Mouse (Mus musculus): Measurements from ENCODE around the gene Rab40c. TPM values are rescaled to one million over a fixed set of nuclear protein-coding genes. Genes with fewer than 3 reads are reported as not detected.

Rab40c gene
- polyA plus RNA-seq, 1 experiment = 34.8 TPM

- TF ChIP-seq POLR2A (IDR thresholded peaks at IDR 0.05; ENCODE audit: low read depth, low read length) (no peak), CTCF (conservative IDR thresholded peaks at IDR 0.05; ENCODE audit: insufficient read depth, insufficient read length, low read depth, low read length) (no peak)
- WGBS = 100% methylated on average over 1 of the region's 1 CpGs
- Histone ChIP-seq H3K4me1 (ENCODE audit: control insufficient read depth, insufficient read depth, low read length) (no peaks in the 10 kb centered on the region; the same call in 1 of the 2 replicates), H3K36me3 (ENCODE audit: control insufficient read depth, insufficient read depth, low read length) (no peaks in the 10 kb centered on the region), H3K27ac (ENCODE audit: insufficient read depth, low read depth, low read length) (no peak overlapping the region), H3K27me3 (replicated peaks; ENCODE audit: control insufficient read depth, insufficient read depth, low read length) (no peaks in the 10 kb centered on the region), H3K4me3 (ENCODE audit: insufficient read depth, low read depth, low read length) (no peak overlapping the region)
- no peak for DNase-seq
Observed at GRCm38 (mm10) chr17:25900193-25900592, 19.3 kb downstream of the Rab40c start.

DNA sequence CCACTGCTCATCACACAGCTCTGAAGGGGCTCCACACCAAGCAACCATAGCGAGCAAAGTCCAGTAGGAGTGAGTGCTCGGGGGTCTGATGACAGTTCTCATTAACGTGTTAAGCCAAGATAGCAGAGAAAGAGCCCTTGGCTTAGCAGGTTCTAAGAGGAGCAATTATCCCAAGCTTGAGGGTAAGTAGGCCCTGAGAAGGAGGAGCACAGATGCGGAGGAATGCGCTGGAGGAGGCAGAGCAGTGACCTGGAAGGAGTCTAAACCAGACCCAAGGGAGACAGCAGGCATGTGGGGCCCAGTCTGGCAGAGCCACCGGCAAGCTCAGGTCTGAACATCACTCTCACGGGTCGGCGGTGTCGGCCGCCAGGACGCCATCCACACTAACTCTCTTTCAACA is 23.6 kb downstream of the Rab40c start:
- no peaks in the 10 kb centered on the region for H3K36me3 ChIP-seq (ENCODE audit: control insufficient read depth, insufficient read depth, low read length)
- WGBS = 58% methylated on average over 12 of the region's 12 CpGs
- DNase-seq = no peak
- no peak overlapping the region for H3K4me3 ChIP-seq (ENCODE audit: insufficient read depth, low read depth, low read length)
- H3K4me1 ChIP-seq (ENCODE audit: control insufficient read depth, insufficient read depth, low read length) = no peaks in the 10 kb centered on the region; the same call in 1 of the 2 replicates
- no peaks in the 10 kb centered on the region for H3K27me3 ChIP-seq (replicated peaks; ENCODE audit: control insufficient read depth, insufficient read depth, low read length)
- TF ChIP-seq CTCF (conservative IDR thresholded peaks at IDR 0.05; ENCODE audit: insufficient read depth, insufficient read length, low read depth, low read length) (no peak), POLR2A (IDR thresholded peaks at IDR 0.05; ENCODE audit: low read depth, low read length) (no peak)
- no peak overlapping the region for H3K27ac ChIP-seq (ENCODE audit: insufficient read depth, low read depth, low read length)

GRCm38 (mm10) chr17:25895415-25895814 is 24.1 kb downstream of the Rab40c start:
- no peaks in the 10 kb centered on the region for H3K36me3 ChIP-seq (ENCODE audit: control insufficient read depth, insufficient read depth, low read length)
- H3K4me1 ChIP-seq (ENCODE audit: control insufficient read depth, insufficient read depth, low read length) = no peaks in the 10 kb centered on the region; the same call in 1 of the 2 replicates
- no peaks in the 10 kb centered on the region for H3K27me3 ChIP-seq (replicated peaks; ENCODE audit: control insufficient read depth, insufficient read depth, low read length)
- 9% methylated on average over 2 of the region's 2 CpGs for WGBS
- no peak overlapping the region for H3K27ac ChIP-seq (ENCODE audit: insufficient read depth, low read depth, low read length)
- DNase-seq = peak; percentile 65
- TF ChIP-seq CTCF (conservative IDR thresholded peaks at IDR 0.05; ENCODE audit: insufficient read depth, insufficient read length, low read depth, low read length) = peak; percentile 27
- TF ChIP-seq POLR2A (IDR thresholded peaks at IDR 0.05; ENCODE audit: low read depth, low read length) = no peak
- H3K4me3 ChIP-seq (ENCODE audit: insufficient read depth, low read depth, low read length) = no peak overlapping the region

GRCm38 (mm10) chr17:25893975-25894617 is 25.4 kb downstream of the Rab40c start:
- Histone ChIP-seq H3K27ac (ENCODE audit: insufficient read depth, low read depth, low read length) (no peak overlapping the region), H3K36me3 (ENCODE audit: control insufficient read depth, insufficient read depth, low read length) (no peaks in the 10 kb centered on the region), H3K27me3 (replicated peaks; ENCODE audit: control insufficient read depth, insufficient read depth, low read length) (no peaks in the 10 kb centered on the region), H3K4me1 (ENCODE audit: control insufficient read depth, insufficient read depth, low read length) (no peaks in the 10 kb centered on the region; the same call in 1 of the 2 replicates), H3K4me3 (ENCODE audit: insufficient read depth, low read depth, low read length) (no peak overlapping the region)
- peak; percentile 79 for DNase-seq
- TF ChIP-seq POLR2A (IDR thresholded peaks at IDR 0.05; ENCODE audit: low read depth, low read length) = no peak
- peak; percentile 99; the same call in 1 of the 2 replicates for TF ChIP-seq CTCF (conservative IDR thresholded peaks at IDR 0.05; ENCODE audit: insufficient read depth, insufficient read length, low read depth, low read length)
- WGBS = 41% methylated on average over 2 of the region's 2 CpGs

- DNase-seq = no peak
- Histone ChIP-seq H3K36me3 (ENCODE audit: control insufficient read depth, insufficient read depth, low read length) (no peaks in the 10 kb centered on the region), H3K4me1 (ENCODE audit: control insufficient read depth, insufficient read depth, low read length) (no peaks in the 10 kb centered on the region), H3K27ac (ENCODE audit: insufficient read depth, low read depth, low read length) (no peak overlapping the region), H3K27me3 (replicated peaks; ENCODE audit: control insufficient read depth, insufficient read depth, low read length) (no peaks in the 10 kb centered on the region), H3K4me3 (ENCODE audit: insufficient read depth, low read depth, low read length) (no peak overlapping the region)
- WGBS = 82% methylated on average over 3 of the region's 3 CpGs
- TF ChIP-seq CTCF (conservative IDR thresholded peaks at IDR 0.05; ENCODE audit: insufficient read depth, insufficient read length, low read depth, low read length) (no peak), POLR2A (IDR thresholded peaks at IDR 0.05; ENCODE audit: low read depth, low read length) (no peak)
Observed at GRCm38 (mm10) chr17:25888837-25889236, 30.7 kb downstream of the Rab40c start.

DNA sequence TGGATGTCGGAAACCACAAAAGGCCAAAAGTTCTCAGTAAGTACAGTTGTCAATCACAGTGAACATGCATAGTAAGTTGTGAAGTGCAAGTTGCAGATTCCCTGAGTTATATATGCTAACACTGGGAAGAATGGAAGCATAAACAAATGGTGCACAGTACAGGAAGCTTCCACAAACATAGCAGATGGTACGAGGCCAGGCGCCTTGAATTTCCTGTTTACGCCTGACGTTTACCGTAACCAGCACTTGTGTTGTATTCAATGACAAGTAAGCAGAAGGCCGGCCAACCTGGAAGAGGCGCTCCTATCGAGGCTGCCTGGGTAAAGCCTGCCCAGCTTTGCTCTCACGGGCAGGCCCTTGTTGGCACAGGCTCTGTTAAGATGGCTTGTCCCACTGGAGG is 32.1 kb downstream of the Rab40c start:
- H3K36me3 ChIP-seq (ENCODE audit: control insufficient read depth, insufficient read depth, low read length) = no peaks in the 10 kb centered on the region
- DNase-seq = no peak
- H3K4me1 ChIP-seq (ENCODE audit: control insufficient read depth, insufficient read depth, low read length) = no peaks in the 10 kb centered on the region
- H3K27ac ChIP-seq (ENCODE audit: insufficient read depth, low read depth, low read length) = no peak overlapping the region
- 76% methylated on average over 10 of the region's 10 CpGs for WGBS
- no peak overlapping the region for H3K4me3 ChIP-seq (ENCODE audit: insufficient read depth, low read depth, low read length)
- no peaks in the 10 kb centered on the region for H3K27me3 ChIP-seq (replicated peaks; ENCODE audit: control insufficient read depth, insufficient read depth, low read length)
- TF ChIP-seq CTCF (conservative IDR thresholded peaks at IDR 0.05; ENCODE audit: insufficient read depth, insufficient read length, low read depth, low read length) (no peak), POLR2A (IDR thresholded peaks at IDR 0.05; ENCODE audit: low read depth, low read length) (no peak)

GRCm38 (mm10) chr17:25886806-25887205 is 32.7 kb downstream of the Rab40c start:
- Histone ChIP-seq H3K4me3 (ENCODE audit: insufficient read depth, low read depth, low read length) (no peak overlapping the region), H3K27me3 (replicated peaks; ENCODE audit: control insufficient read depth, insufficient read depth, low read length) (no peaks in the 10 kb centered on the region), H3K4me1 (ENCODE audit: control insufficient read depth, insufficient read depth, low read length) (no peaks in the 10 kb centered on the region), H3K36me3 (ENCODE audit: control insufficient read depth, insufficient read depth, low read length) (no peaks in the 10 kb centered on the region), H3K27ac (ENCODE audit: insufficient read depth, low read depth, low read length) (no peak overlapping the region)
- no peak for DNase-seq
- TF ChIP-seq POLR2A (IDR thresholded peaks at IDR 0.05; ENCODE audit: low read depth, low read length) (no peak), CTCF (conservative IDR thresholded peaks at IDR 0.05; ENCODE audit: insufficient read depth, insufficient read length, low read depth, low read length) (no peak)
